Mouse (Mus musculus) urinary bladder, postnatal 4 days (tissue): ENCODE data around the gene Vmn2r54.
"Not testable (repeated sequence)": the region's sequence is repeated elsewhere in the genome, so short reads cannot be mapped to it uniquely, and the experiment has no call there.

Source experiments
- DNase-seq, 2 experiments: peaks; one replicate each; pipeline ENCODE4 v3.0.0; 2021 to 2022; ENCODE audit warnings: low spot score in 2 of 2

Vmn2r54 gene

GRCm38 (mm10) chr7:12640219-12640618, at the start of gene Vmn2r54:
Gene Vmn2r54 (minus strand): TSS chr7:12640319.
- not testable (repeated sequence) for DNase-seq

DNA sequence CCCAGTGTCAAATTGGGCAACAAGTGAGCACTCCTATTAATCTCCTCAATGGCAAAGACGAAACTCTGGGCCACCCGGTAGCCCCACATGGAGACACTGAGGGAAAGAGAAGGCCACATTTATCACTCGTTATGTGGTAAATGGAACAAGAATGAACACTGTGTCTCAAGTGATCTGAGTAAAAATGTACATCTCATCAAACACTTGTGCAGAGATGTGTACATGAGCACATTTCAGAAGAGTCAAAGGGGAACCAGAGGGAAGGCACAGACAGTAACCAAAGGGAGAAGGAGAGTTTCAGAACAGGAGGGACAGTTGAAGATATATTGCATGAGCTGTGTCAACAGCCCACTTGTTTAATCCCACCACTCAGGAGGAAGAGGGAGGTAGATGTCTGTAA, 44.8 kb upstream of the Vmn2r54 start, which contains the start of gene Vmn2r55:
TSS of gene Vmn2r55 (minus strand) at position 101 of the 400 bp plus-strand sequence.
- DNase-seq: not testable (repeated sequence)

GRCm38 (mm10) chr7:12608688-12609087, 31.4 kb downstream of the Vmn2r54 start, which contains the start of gene Vmn2r53:
Gene Vmn2r53 (minus strand): TSS chr7:12608788.
- no peak for DNase-seq
